Mouse (Mus musculus): Measurements from ENCODE around the gene Maml2.

DNA sequence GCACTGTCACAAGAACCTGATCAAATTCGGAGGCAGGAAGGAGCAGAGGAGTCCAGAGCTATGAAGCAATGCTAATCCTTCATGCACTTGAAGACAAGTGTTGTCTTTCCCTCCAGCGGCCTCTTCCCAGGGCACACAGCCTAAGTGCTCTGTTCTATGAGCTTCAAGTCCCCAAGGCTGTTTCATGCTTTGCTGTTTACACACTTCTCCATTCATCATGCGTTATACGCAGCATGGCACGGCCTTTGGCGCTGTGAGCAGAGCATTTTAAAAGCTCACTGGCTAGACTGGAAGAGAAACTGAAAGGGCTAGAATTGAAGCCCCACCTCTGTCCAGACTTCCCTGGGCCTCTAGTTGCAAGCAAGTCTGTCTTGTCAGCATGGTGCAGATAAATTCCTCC lies 6.2 kb downstream of the Maml2 start:
- TF ChIP-seq GATA1 (IDR thresholded peaks at IDR 0.05; ENCODE audit: low read length) (no peak), TAL1 (IDR thresholded peaks at IDR 0.05; ENCODE audit: low read length) (no peak)
